Mouse (Mus musculus) adrenal gland, postnatal 4 days (tissue): ENCODE measurements around the gene Vwa2. TPM values are rescaled to one million over a fixed set of nuclear protein-coding genes. Genes with fewer than 3 reads are reported as not detected.

Source experiments
- DNase-seq, 2 experiments: peaks; one replicate each; pipeline ENCODE4 v3.0.0; 2021 to 2022; ENCODE audit warnings: low spot score in 2 of 2, mixed read lengths in 2 of 2
- long read RNA-seq, 2 experiments: library from polyadenylated mRNA; stranded (forward); transcript quantifications; one replicate each; pipeline ENCODE4 v2.0.0; 2021
- total RNA-seq, 2 experiments: library from RNA; stranded (reverse); gene quantifications; 2 replicates each; pipeline ENCODE4 v1.2.3; 2021

Vwa2 gene
- 1 to 10 TPM in 1 of 2 experiments, under 1 TPM in 1; 0.08 to 4.5 TPM for total RNA-seq
- long read RNA-seq, experiment 1 = 0 reads
- long read RNA-seq, experiment 2, full-length matches to known transcripts = 7 of 8 reads
- long read RNA-seq, experiment 2, partial matches to known transcripts = 0 of 8 reads
- long read RNA-seq, experiment 2, other reads (novel, unspliced or antisense) = 1 of 8 reads

GRCm38 (mm10) chr19:56873816-56874600 is at the start of gene Vwa2:
Gene Vwa2, plus strand, starts transcription at chr19:56874249.
- DNase-seq = no peak

GRCm38 (mm10) chr19:56826047-56826631 is 47.9 kb upstream of the Vwa2 start, which contains the start of gene Tdrd1:
Gene Tdrd1, plus strand, starts transcription at chr19:56826209.
- no peak for DNase-seq

- no peak for DNase-seq
Observed at GRCm38 (mm10) chr19:56828305-56828704, 45.7 kb upstream of the Vwa2 start.

- no peak for DNase-seq
Observed at GRCm38 (mm10) chr19:56829267-56829666, 44.8 kb upstream of the Vwa2 start.

GRCm38 (mm10) chr19:56830163-56830562 is 43.9 kb upstream of the Vwa2 start:
- DNase-seq = no peak

GRCm38 (mm10) chr19:56835340-56835739 is 38.7 kb upstream of the Vwa2 start:
- DNase-seq = no peak

- no peak for DNase-seq
Observed at GRCm38 (mm10) chr19:56838942-56839706, 34.9 kb upstream of the Vwa2 start.

GRCm38 (mm10) chr19:56842974-56843373 is 31.1 kb upstream of the Vwa2 start:
- DNase-seq = no peak

GRCm38 (mm10) chr19:56852590-56852989 is 21.5 kb upstream of the Vwa2 start:
- no peak for DNase-seq

GRCm38 (mm10) chr19:56856455-56856854 is 17.6 kb upstream of the Vwa2 start:
- DNase-seq = no peak

GRCm38 (mm10) chr19:56867701-56868100 is 6.3 kb upstream of the Vwa2 start:
- no peak for DNase-seq

GRCm38 (mm10) chr19:56874601-56875315 is 709 bp downstream of the Vwa2 start:
- DNase-seq = no peak

- DNase-seq = no peak
Observed at GRCm38 (mm10) chr19:56877364-56877763, 3.3 kb downstream of the Vwa2 start.

- DNase-seq = no peak
Observed at GRCm38 (mm10) chr19:56887879-56888278, 13.8 kb downstream of the Vwa2 start.

GRCm38 (mm10) chr19:56888654-56889053 is 14.6 kb downstream of the Vwa2 start:
- no peak for DNase-seq

GRCm38 (mm10) chr19:56891438-56891837 is 17.4 kb downstream of the Vwa2 start:
- no peak for DNase-seq

GRCm38 (mm10) chr19:56892586-56892985 is 18.5 kb downstream of the Vwa2 start:
- no peak for DNase-seq

- no peak for DNase-seq
Observed at GRCm38 (mm10) chr19:56893326-56893725, 19.3 kb downstream of the Vwa2 start.

GRCm38 (mm10) chr19:56897654-56898053 is 23.6 kb downstream of the Vwa2 start:
- DNase-seq = no peak

- no peak for DNase-seq
Observed at GRCm38 (mm10) chr19:56904095-56904494, 30.0 kb downstream of the Vwa2 start.

GRCm38 (mm10) chr19:56905395-56905794 is 31.3 kb downstream of the Vwa2 start:
- no peak for DNase-seq
